Mouse (Mus musculus): ENCODE measurements around the gene Hrh3.

Hrh3 gene

DNA sequence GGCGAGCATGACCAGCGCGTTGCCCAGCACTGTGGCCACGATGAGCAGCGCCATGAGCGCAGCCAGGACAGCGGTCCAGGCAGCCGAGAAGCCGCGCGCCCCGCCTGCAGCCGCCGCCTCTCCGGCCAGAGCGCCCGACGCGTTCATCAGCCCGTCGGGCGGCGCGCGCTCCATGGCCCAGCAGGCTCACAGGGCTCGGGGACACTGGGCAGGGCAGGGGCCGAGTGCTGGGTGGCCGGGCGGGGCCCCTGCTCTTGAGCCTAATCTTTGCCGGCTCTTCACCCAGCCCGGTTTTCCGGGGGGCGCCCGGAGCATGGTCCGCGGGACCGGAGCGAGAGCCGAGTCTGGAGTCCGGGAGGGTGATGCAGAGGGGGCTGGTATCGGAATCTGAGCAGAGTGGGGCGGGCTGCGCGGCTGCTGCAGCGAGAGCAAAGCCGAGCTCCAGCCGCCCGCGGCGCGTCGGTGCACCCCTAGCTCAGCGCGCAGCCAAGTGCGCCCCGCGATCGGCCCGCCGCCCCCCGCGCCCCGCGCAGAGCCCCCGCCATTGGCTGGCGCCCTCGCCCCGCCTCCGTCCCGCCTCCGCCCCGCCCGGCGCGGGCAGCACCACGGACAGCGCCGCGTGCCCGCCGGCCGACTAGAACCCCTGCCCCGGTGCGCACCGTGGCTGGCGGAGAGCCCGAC is at the start of gene Hrh3:
Gene Hrh3 (minus strand): TSS at position 511 of the 681 bp plus-strand sequence.
- DNase-seq (ENCODE audit: low read depth): no peak

DNA sequence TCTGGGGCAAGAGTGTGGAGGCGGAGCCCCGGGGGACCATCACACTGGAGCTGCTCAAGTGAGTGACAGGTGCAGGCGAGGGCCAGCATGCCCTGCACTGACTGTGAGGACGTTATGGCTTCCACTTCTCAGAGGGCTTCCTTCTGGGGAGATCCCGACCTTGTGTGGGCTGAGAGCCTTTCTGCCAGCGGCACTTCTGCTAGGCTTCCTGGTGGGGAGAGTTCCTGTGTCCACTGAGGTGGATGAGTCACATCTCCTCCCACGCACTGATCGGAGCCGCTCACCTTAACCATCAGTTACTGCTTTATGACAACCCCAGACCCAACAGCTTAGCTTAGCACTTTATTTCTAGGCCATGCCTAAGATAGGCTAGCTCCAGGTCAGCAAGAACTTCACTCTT is 44.3 kb upstream of the Hrh3 start:
- DNase-seq (ENCODE audit: low read depth): no peak

DNA sequence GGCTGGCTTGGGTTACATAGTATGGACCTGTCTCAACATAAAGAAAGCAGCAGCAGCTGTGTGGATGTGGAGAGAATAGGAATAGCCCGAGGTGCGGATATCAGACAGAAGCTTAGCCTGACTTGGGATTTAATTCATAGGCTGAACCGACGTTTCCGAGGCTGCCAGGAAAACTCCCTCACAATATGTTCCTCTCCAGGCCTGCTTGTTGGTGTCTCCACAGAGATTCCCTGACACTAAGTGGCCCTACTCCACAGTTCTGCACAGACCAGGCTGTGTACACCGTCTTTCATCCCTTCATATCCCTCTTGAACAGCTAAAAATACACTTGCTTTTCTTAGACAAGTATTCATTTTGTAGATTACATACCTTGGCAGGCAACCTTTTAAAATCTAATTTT is 43.1 kb upstream of the Hrh3 start:
- DNase-seq (ENCODE audit: low read depth): no peak

GRCm38 (mm10) chr2:180146091-180146490 is 41.8 kb upstream of the Hrh3 start:
- no peak for DNase-seq (ENCODE audit: low read depth)

GRCm38 (mm10) chr2:180135414-180135813 is 31.1 kb upstream of the Hrh3 start:
- no peak for DNase-seq (ENCODE audit: low read depth)

- no peak for DNase-seq (ENCODE audit: low read depth)
Measured at GRCm38 (mm10) chr2:180133911-180134310, 29.6 kb upstream of the Hrh3 start.

DNA sequence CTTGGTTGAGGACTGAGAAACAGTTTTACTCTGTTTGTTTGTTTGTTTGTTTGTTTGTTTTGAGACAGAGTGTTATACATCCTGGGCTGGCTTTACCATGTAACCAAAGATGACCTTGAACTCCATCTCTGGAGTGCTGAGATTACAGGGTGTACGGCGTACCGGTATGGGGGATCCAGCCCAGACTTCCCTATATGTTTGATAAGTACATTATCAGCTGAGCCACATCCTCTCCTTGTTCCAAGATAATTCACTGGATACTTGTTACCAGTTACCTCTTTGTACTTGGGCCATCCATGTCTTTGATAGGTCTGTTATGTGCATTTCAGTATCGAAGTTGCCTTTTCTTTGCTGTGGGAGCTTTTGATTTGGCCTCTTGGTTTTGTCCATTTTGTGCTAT is 28.9 kb upstream of the Hrh3 start:
- no peak for DNase-seq (ENCODE audit: low read depth)

- DNase-seq (ENCODE audit: low read depth): no peak
Measured at GRCm38 (mm10) chr2:180127675-180128074, 23.4 kb upstream of the Hrh3 start.

GRCm38 (mm10) chr2:180126195-180126594 is 21.9 kb upstream of the Hrh3 start:
- no peak for DNase-seq (ENCODE audit: low read depth)

- DNase-seq (ENCODE audit: low read depth): no peak
Measured at GRCm38 (mm10) chr2:180124192-180124591, 19.9 kb upstream of the Hrh3 start.

DNA sequence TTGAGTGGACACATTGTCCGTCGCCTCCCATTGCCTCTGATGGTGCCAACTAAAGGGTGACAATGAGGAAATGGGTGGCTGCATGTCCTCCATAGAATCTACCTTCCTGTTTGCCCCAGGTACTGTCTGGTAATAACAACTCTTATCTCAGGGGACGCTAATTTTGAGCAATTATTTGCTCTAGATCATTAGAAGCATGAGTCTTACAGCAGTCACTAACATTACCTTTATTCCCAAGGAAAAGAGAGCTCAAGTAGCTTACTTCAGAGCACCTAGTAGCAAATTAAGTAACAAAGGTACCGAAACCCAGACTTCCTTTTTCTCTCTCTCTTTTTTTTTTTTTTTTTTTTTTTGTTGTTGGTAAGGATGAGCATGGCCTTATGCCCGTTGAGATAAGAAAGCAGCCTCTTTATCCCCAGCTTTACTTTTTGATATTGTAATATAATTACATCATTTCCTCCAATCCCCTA is 16.0 kb upstream of the Hrh3 start:
- no peak for DNase-seq (ENCODE audit: low read depth)

- no peak for DNase-seq (ENCODE audit: low read depth)
Measured at GRCm38 (mm10) chr2:180119439-180120291, 15.4 kb upstream of the Hrh3 start.

DNA sequence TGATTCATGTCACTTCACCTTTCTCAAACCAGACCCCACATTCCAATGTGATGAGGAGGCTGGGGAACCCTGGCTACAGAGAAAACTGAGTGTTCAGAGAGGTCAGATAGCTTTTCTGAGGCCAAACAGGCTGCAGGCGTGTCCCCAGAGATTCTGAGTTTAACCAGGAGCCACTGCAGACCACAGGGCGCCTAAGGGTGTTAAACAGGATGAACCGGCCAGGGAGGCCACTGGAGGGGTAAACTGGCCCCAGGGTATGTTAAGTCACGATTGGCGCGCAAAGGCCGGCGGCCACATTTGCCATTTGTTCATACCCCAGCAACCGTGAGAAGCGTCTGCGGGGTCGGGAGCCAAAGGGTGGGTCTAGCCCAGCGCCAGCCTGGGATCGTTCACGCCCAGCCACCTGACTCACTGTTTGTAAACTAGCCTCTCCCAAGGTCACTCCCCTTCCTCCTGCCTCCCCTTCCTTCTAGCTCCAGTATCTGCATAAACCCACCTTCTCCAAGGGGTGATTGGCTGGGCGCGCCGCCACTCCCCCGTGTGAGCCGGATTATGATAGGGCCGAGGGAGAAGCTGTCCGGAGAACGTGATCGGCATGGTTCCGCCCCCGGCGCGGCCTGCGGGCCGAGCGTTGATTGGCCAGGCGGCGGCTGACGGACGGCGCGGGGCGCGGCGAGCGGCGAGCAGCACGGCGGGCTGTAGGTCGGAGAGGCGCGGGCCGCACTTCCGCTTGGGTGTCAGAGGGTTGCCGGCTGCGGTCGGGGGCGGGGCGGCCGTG is 14.6 kb upstream of the Hrh3 start, which contains the start of gene Osbpl2:
Gene Osbpl2 (plus strand): TSS at position 646 of the 778 bp plus-strand sequence.
- DNase-seq (ENCODE audit: low read depth): peak; percentile 99

GRCm38 (mm10) chr2:180117485-180118194 is 13.4 kb upstream of the Hrh3 start:
- no peak for DNase-seq (ENCODE audit: low read depth)

DNA sequence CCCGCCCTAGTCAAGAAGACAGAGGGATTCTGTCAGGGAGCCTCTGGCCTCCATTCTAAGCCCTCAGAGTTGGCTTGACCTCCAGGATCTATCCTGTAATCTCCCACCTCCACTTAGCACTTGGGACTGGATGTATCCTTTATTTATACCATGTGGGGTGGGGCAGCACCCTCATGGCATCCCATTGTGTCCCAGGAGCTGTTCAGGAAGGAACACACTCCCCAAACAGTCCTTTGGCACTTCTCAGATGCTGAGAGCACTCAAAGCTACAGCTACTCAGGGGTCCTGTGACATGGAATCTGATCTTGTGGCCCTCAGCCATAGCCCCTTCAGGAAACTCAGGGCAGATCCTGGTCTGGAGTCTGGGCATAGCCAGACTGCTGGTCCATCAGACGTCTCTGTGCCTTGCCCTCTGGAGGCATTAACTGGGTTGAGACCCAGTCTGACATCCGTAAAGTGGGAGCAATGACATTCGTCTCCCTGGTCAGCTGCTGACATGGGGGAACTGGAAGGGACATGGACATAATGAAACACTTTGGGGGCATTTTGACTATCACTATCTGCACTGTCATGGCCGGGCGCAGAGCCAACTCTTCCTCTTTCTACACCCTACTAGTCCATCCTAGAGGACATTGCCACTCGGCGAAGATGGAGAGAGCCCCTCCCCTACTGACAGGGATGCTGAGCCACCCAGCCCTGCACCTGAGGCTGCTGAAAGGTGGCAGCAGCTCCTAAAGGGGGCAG is 12.6 kb upstream of the Hrh3 start:
- DNase-seq (ENCODE audit: low read depth): no peak

- no peak for DNase-seq (ENCODE audit: low read depth)
Measured at GRCm38 (mm10) chr2:180116081-180116493, 11.8 kb upstream of the Hrh3 start.

DNA sequence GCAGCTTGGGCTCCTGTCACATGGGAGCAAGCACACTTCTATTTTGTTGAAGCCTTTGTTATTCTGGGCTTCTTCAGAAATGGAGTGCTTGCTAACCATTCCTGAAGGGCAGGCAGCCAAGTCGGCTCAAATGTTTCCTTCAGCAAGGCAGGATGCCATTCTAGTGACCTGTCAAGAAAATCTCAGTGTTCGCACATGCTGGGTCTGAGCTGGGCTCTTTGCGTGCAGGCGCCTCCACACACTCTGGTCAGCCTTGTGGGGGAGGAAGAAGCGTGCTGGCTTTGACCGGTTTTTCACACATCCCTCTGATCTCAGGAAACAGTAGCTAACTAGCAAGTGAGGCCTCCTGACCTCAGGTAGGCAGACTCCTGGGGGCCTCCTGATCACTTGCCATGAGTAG is 11.0 kb upstream of the Hrh3 start:
- DNase-seq (ENCODE audit: low read depth): peak; percentile 91

DNA sequence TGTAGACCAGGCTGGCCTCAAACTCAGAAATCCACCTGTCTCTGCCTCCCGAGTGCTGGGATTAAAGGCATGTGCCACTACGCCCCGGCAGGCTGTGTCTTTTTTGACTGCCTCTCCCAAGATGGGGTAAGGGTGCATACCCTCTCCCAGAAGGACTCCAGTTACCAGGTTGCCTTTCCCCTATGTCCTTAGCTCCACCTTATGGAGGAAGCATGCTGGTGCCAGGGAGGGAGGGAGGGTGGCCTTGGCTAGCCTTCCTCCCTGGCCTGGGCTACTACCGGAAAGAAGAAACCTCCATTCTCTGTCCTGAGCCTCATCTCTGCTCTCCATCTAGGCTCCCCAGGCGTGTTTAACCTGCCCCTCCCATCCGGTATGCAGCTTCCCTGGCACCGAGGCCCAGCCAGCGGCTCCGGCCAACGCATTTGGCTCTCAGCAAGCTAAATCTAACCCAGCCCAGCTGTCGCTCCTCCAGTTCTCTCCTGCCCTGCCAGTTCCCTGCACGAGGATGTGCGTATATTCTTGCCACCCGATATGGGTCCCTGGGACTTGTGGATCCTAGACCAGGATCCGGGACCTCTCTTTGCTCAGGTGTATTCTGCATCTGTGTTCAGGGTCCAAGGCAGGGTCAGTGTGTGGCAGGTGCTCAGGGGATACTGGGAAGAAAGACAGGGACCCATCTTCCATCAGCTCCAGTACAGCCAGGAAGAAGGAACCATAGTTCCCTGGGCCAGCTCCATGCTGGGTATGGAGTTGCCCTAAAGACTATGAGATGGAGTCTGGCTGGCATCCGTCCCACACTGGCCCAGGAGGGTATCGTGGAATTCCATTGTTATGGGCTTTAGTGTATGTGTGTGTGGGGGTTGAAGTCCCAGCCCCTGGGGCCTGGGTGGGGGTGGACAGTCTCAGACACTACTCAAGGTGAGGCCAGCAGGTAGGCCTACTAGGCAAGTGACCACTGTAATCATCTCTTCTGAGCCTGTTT is 9.9 kb upstream of the Hrh3 start:
- peak; percentile 58 for DNase-seq (ENCODE audit: low read depth)

- no peak for DNase-seq (ENCODE audit: low read depth)
Measured at GRCm38 (mm10) chr2:180108285-180108684, 4.0 kb upstream of the Hrh3 start.

DNA sequence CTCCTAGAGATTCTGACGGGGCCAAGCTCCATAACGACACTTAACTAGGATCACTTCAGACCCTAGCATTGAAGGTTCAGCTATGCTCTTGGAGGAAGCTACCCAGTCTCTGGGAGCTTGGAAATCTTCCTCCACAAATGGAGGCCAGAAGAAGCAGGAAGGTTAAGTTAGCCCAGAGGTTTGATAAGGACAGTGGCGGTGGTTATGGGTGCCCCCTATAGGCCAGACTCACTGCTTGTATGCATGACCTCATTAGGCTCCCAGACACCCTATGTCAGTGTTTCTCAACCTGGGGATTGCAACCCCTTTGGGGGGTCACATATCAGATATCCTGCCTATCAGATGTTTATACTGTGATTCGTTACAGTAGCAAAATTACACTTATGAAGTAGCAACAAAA is 2.8 kb upstream of the Hrh3 start:
- DNase-seq (ENCODE audit: low read depth): no peak

Measured in fibroblast of lung, adult 2 months (primary cell).